Mouse (Mus musculus): ENCODE measurements at regions not wholly inside any gene's neighbourhood (a gene's known extent, or its start where the extent isn't known, plus 50 kb on each side); places are given as distances from the start of the nearest gene placed in this dataset.

DNA sequence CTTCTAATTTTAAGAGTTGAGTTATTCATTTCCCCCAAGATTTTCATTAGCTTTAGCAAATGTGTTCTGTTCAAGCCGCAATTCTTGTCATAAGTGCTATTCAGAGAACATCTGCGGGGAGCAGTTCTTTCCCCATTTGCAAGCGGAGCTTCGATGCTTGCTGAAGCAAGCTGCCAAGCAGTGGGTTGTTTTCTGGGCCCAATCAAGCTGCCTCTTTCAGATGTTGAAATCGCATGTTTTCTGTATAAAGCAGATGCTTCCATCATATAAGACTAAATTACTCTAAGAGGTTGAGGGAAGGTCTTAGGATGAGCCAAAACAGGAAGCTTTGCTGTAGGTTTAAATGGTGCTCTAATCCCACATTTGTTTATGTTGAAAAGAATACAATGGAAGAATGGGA lies 547.4 kb downstream of the Abca13 start:
- peak; percentile 59 to 82 for DNase-seq (ENCODE audit: low spot score in 2 of 2)
- H3K4me3 ChIP-seq, result no peak overlapping the region
- no peak for TF ChIP-seq CTCF (conservative IDR thresholded peaks at IDR 0.05)
- H3K27ac ChIP-seq, result peak overlapping the region; percentile 72

- no peak overlapping the region for H3K4me3 ChIP-seq
- no peak for DNase-seq (ENCODE audit: low spot score in 2 of 2)
- H3K27ac ChIP-seq, result no peak overlapping the region
- TF ChIP-seq CTCF (conservative IDR thresholded peaks at IDR 0.05), result no peak
Observed at GRCm38 (mm10) chr11:9780240-9780901, 588.6 kb downstream of the Abca13 start.

GRCm38 (mm10) chr11:9793175-9793828 lies 601.6 kb downstream of the Abca13 start:
- no peak for DNase-seq (ENCODE audit: low spot score in 2 of 2)
- Histone ChIP-seq H3K4me3 (no peak overlapping the region), H3K27ac (no peak overlapping the region)
- peak; percentile 32 for TF ChIP-seq CTCF (conservative IDR thresholded peaks at IDR 0.05)

DNA sequence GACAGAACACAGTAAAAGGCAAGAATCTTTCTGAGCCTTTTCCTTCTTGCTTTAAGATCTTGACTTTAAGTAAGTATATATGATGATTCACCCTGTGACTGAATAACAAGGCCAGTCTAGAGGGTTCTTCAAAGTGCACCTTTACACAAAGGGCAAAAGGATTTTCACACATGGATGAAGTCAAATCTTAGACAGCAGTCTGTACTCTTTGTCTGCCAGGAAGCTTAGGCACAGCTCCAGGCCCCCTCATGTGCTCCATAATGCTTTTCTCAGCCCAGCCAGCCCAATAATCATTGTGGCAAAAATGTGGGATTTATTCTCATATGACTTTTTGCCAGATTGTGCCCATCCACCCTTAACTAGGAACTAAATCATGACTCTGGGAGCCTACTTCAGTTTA lies 647.9 kb downstream of the Abca13 start:
- no peak for TF ChIP-seq CTCF (conservative IDR thresholded peaks at IDR 0.05)
- Histone ChIP-seq H3K4me3 (no peak overlapping the region), H3K27ac (no peak overlapping the region)
- DNase-seq (ENCODE audit: low spot score in 2 of 2), result no peak

- Histone ChIP-seq H3K27ac (no peak overlapping the region), H3K4me3 (no peak overlapping the region)
- no peak for TF ChIP-seq CTCF (conservative IDR thresholded peaks at IDR 0.05)
- no peak for DNase-seq (ENCODE audit: low spot score in 2 of 2)
Observed at GRCm38 (mm10) chr11:9868454-9869130, 676.9 kb downstream of the Abca13 start.
